Mouse (Mus musculus): ENCODE measurements at regions not wholly inside any gene's neighbourhood (a gene's known extent, or its start where the extent isn't known, plus 50 kb on each side); places are given as distances from the start of the nearest gene placed in this dataset.

- no peak overlapping the region for H3K4me2 ChIP-seq (ENCODE audit: low read depth, low read length)
- no peak for ATAC-seq
- WGBS, result 83% methylated on average over 3 of the region's 3 CpGs
These were observed 331.1 kb downstream of the Lmo4 start for GRCm38 (mm10) chr3:143873876-143874275.

GRCm38 (mm10) chr3:143866521-143866920, 338.5 kb downstream of the Lmo4 start:
- no peak overlapping the region for H3K9ac ChIP-seq (ENCODE audit: low read depth, low read length)
- no peak for ATAC-seq
- H3K27me3 ChIP-seq (replicated peaks; ENCODE audit: control insufficient read depth, insufficient read depth, low read length), result no peaks in the 10 kb centered on the region
- WGBS, result 69% methylated on average over 4 of the region's 4 CpGs
- H3K4me3 ChIP-seq (ENCODE audit: low read length), result no peak overlapping the region
- no peak overlapping the region for H3K27ac ChIP-seq (ENCODE audit: low read length)
- peaks cover 7% of the 10 kb centered on the region for H3K4me1 ChIP-seq (ENCODE audit: control insufficient read depth, insufficient read depth, low read length)
- H3K36me3 ChIP-seq (ENCODE audit: control insufficient read depth, insufficient read depth, low read length), result no peaks in the 10 kb centered on the region
- no peak overlapping the region for H3K4me2 ChIP-seq (ENCODE audit: low read depth, low read length)
- no peaks in the 10 kb centered on the region for H3K9me3 ChIP-seq (ENCODE audit: control insufficient read depth, low read length)

More at GRCm38 (mm10) chr3:143873876-143874275, 331.1 kb downstream of the Lmo4 start:
- Histone ChIP-seq H3K9ac (ENCODE audit: low read depth, low read length) (no peak overlapping the region), H3K27me3 (replicated peaks; ENCODE audit: control insufficient read depth, insufficient read depth, low read length) (no peaks in the 10 kb centered on the region), H3K36me3 (ENCODE audit: control insufficient read depth, insufficient read depth, low read length) (no peaks in the 10 kb centered on the region), H3K9me3 (ENCODE audit: control insufficient read depth, low read length) (no peaks in the 10 kb centered on the region), H3K4me3 (ENCODE audit: low read length) (no peak overlapping the region), H3K4me1 (ENCODE audit: control insufficient read depth, insufficient read depth, low read length) (no peaks in the 10 kb centered on the region), H3K27ac (ENCODE audit: low read length) (no peak overlapping the region)

- Histone ChIP-seq H3K4me2 (ENCODE audit: low read depth, low read length) (no peak overlapping the region), H3K36me3 (ENCODE audit: control insufficient read depth, insufficient read depth, low read length) (no peaks in the 10 kb centered on the region), H3K27ac (ENCODE audit: low read length) (no peak overlapping the region), H3K9ac (ENCODE audit: low read depth, low read length) (no peak overlapping the region), H3K27me3 (replicated peaks; ENCODE audit: control insufficient read depth, insufficient read depth, low read length) (no peaks in the 10 kb centered on the region), H3K9me3 (ENCODE audit: control insufficient read depth, low read length) (no peaks in the 10 kb centered on the region), H3K4me1 (ENCODE audit: control insufficient read depth, insufficient read depth, low read length) (peaks cover 7% of the 10 kb centered on the region), H3K4me3 (ENCODE audit: low read length) (no peak overlapping the region)
- WGBS, result 66% methylated on average over 7 of the region's 7 CpGs
- no peak for ATAC-seq
These were observed 339.4 kb downstream of the Lmo4 start for GRCm38 (mm10) chr3:143865626-143866025.

GRCm38 (mm10) chr3:143864490-143864889, 340.5 kb downstream of the Lmo4 start:
- ATAC-seq, result peak; percentile 40
- 0 out of 2 replicates have a peak overlapping the region, but pooled peaks have one; percentile 3 for H3K9ac ChIP-seq (ENCODE audit: low read depth, low read length)
- peak overlapping the region; percentile 13 for H3K4me3 ChIP-seq (ENCODE audit: low read length)
- H3K36me3 ChIP-seq (ENCODE audit: control insufficient read depth, insufficient read depth, low read length), result no peaks in the 10 kb centered on the region
- H3K27ac ChIP-seq (ENCODE audit: low read length), result no peak overlapping the region
- H3K27me3 ChIP-seq (replicated peaks; ENCODE audit: control insufficient read depth, insufficient read depth, low read length), result no peaks in the 10 kb centered on the region
- H3K9me3 ChIP-seq (ENCODE audit: control insufficient read depth, low read length), result no peaks in the 10 kb centered on the region
- H3K4me2 ChIP-seq (ENCODE audit: low read depth, low read length), result peak overlapping the region; percentile 40
- peaks cover 7% of the 10 kb centered on the region for H3K4me1 ChIP-seq (ENCODE audit: control insufficient read depth, insufficient read depth, low read length)
- 48% methylated on average over 10 of the region's 10 CpGs for WGBS

GRCm38 (mm10) chr3:143862531-143862930, 342.5 kb downstream of the Lmo4 start:
- WGBS, result 48% methylated on average over 11 of the region's 11 CpGs
- Histone ChIP-seq H3K36me3 (ENCODE audit: control insufficient read depth, insufficient read depth, low read length) (no peaks in the 10 kb centered on the region), H3K27me3 (replicated peaks; ENCODE audit: control insufficient read depth, insufficient read depth, low read length) (no peaks in the 10 kb centered on the region), H3K4me3 (ENCODE audit: low read length) (no peak overlapping the region), H3K4me2 (ENCODE audit: low read depth, low read length) (no peak overlapping the region), H3K9ac (ENCODE audit: low read depth, low read length) (no peak overlapping the region), H3K9me3 (ENCODE audit: control insufficient read depth, low read length) (no peaks in the 10 kb centered on the region), H3K4me1 (ENCODE audit: control insufficient read depth, insufficient read depth, low read length) (peaks cover 7% of the 10 kb centered on the region), H3K27ac (ENCODE audit: low read length) (0 out of 2 replicates have a peak overlapping the region, but pooled peaks have one; percentile 7)
- ATAC-seq, result no peak

GRCm38 (mm10) chr3:143861866-143862265, 343.2 kb downstream of the Lmo4 start:
- WGBS, result 84% methylated on average over 4 of the region's 4 CpGs
- peaks cover 7% of the 10 kb centered on the region for H3K4me1 ChIP-seq (ENCODE audit: control insufficient read depth, insufficient read depth, low read length)
- H3K9me3 ChIP-seq (ENCODE audit: control insufficient read depth, low read length), result no peaks in the 10 kb centered on the region
- no peak overlapping the region for H3K4me2 ChIP-seq (ENCODE audit: low read depth, low read length)
- H3K9ac ChIP-seq (ENCODE audit: low read depth, low read length), result no peak overlapping the region
- H3K27ac ChIP-seq (ENCODE audit: low read length), result no peak overlapping the region
- no peak overlapping the region for H3K4me3 ChIP-seq (ENCODE audit: low read length)
- no peaks in the 10 kb centered on the region for H3K27me3 ChIP-seq (replicated peaks; ENCODE audit: control insufficient read depth, insufficient read depth, low read length)
- ATAC-seq, result no peak
- H3K36me3 ChIP-seq (ENCODE audit: control insufficient read depth, insufficient read depth, low read length), result no peaks in the 10 kb centered on the region

- no peak overlapping the region for H3K27ac ChIP-seq (ENCODE audit: low read length)
- ATAC-seq, result no peak
These were observed 369.3 kb downstream of the Lmo4 start for GRCm38 (mm10) chr3:143835611-143836240.

GRCm38 (mm10) chr3:143834725-143835124, 370.3 kb downstream of the Lmo4 start:
- Histone ChIP-seq H3K9ac (ENCODE audit: low read depth, low read length) (no peak overlapping the region), H3K36me3 (ENCODE audit: control insufficient read depth, insufficient read depth, low read length) (no peaks in the 10 kb centered on the region), H3K4me3 (ENCODE audit: low read length) (no peak overlapping the region), H3K4me2 (ENCODE audit: low read depth, low read length) (no peak overlapping the region), H3K4me1 (ENCODE audit: control insufficient read depth, insufficient read depth, low read length) (no peaks in the 10 kb centered on the region), H3K27me3 (replicated peaks; ENCODE audit: control insufficient read depth, insufficient read depth, low read length) (no peaks in the 10 kb centered on the region), H3K27ac (ENCODE audit: low read length) (no peak overlapping the region), H3K9me3 (ENCODE audit: control insufficient read depth, low read length) (no peaks in the 10 kb centered on the region)
- ATAC-seq, result no peak
- 70% methylated on average over 2 of the region's 2 CpGs for whole genome bisulfite sequencing

More at GRCm38 (mm10) chr3:143835611-143836240, 369.3 kb downstream of the Lmo4 start:
- H3K9ac ChIP-seq (ENCODE audit: low read depth, low read length), result no peak overlapping the region
- 85% methylated on average over 7 of the region's 7 CpGs for WGBS
- no peak overlapping the region for H3K4me2 ChIP-seq (ENCODE audit: low read depth, low read length)
- H3K27me3 ChIP-seq (replicated peaks; ENCODE audit: control insufficient read depth, insufficient read depth, low read length), result no peaks in the 10 kb centered on the region
- no peak overlapping the region for H3K4me3 ChIP-seq (ENCODE audit: low read length)
- no peaks in the 10 kb centered on the region for H3K9me3 ChIP-seq (ENCODE audit: control insufficient read depth, low read length)
- no peaks in the 10 kb centered on the region for H3K4me1 ChIP-seq (ENCODE audit: control insufficient read depth, insufficient read depth, low read length)
- no peaks in the 10 kb centered on the region for H3K36me3 ChIP-seq (ENCODE audit: control insufficient read depth, insufficient read depth, low read length)

- ATAC-seq, result peak; percentile 57
- WGBS, result 28% methylated on average over 1 of the region's 1 CpGs
- Histone ChIP-seq H3K27me3 (replicated peaks; ENCODE audit: control insufficient read depth, insufficient read depth, low read length) (no peaks in the 10 kb centered on the region), H3K27ac (ENCODE audit: low read length) (peak overlapping the region; percentile 73; the same call in 1 of the 2 replicates), H3K4me3 (ENCODE audit: low read length) (no peak overlapping the region), H3K36me3 (ENCODE audit: control insufficient read depth, insufficient read depth, low read length) (no peaks in the 10 kb centered on the region), H3K4me2 (ENCODE audit: low read depth, low read length) (0 out of 2 replicates have a peak overlapping the region, but pooled peaks have one; percentile 19), H3K9me3 (ENCODE audit: control insufficient read depth, low read length) (no peaks in the 10 kb centered on the region), H3K4me1 (ENCODE audit: control insufficient read depth, insufficient read depth, low read length) (peaks cover 2% of the 10 kb centered on the region; the same call in 1 of the 2 replicates), H3K9ac (ENCODE audit: low read depth, low read length) (no peak overlapping the region)
These were observed 381.6 kb downstream of the Lmo4 start for GRCm38 (mm10) chr3:143823395-143823777.

Data from intestine, embryonic 16.5 days (tissue).